Mouse (Mus musculus): ENCODE measurements around the gene Tiam1.

DNA sequence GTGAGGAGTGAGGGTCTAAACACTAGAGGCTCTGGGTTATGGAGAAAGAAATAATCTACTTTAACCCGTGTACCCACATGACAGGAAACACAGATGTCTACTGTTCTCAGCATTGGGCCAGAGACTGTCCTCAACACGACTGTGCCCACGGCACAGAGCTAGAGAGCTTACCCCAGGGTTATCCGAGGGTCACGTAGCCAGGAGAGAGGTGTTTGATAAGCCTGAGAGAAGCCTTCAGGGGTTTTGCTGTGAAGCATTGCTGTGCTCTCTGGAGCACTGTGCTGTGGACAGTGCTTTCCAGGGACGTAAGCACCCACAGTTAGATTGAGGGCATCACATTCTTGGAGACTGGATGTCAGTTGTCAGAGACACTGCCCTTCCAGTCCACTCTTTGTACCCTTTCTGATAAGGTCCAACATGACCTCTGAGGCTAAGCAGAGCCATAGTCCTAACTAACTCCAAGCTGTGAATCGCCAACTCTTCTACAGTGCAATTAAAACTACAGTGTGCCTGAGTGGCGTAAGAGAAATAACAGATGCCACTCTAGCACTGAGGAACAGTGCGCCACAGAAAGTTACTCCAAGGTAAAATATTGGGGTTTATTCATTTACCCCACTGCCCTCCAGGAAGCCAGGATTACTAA is 353.7 kb downstream of the Tiam1 start:
- TF ChIP-seq EP300 (IDR thresholded peaks at IDR 0.05) (no peak), CTCF (IDR thresholded peaks at IDR 0.05) (no peak)
